Mouse (Mus musculus): ENCODE data around the gene Ggn.
"Not testable (repeated sequence)": the region's sequence is repeated elsewhere in the genome, so short reads cannot be mapped to it uniquely, and the experiment has no call there.

Ggn gene

DNA sequence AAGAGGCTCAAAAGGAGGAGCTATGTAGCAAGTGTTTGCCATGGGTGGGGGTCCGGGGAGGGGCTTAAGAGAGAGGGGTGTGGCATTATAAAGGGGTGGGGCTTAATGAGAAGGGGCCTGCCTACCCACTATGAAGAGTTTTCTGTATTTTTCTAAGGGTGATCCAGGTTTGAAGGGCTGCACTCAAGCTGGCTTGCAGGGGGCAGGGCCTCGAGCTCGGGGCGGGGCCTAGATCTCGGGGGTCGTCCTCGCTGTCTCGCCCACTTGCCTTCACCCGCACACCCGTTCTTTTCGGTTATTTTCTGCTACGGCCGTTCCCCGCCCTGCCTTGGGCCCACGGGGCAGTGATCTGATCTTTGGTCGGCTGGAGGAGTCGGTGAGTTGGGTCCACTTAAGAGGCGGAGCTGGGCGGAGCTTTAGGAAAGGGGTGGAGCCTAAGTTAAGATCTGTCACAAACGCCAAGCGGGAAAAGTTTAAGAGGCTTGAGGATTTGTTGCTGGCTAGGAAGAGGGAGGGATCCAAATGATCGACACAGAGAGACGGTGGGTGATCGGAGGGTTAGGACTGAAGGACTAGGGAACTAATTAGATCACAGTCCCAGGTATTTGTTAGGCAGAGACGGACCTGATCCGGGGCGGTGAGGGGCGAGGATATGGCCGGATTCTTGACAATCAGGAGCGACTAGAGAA, at the start of gene Ggn, which contains the start of gene Spred3:
Ggn (plus strand) TSS at position 145 of the 689 bp plus-strand sequence.
Spred3 (minus strand) TSS at position 346 of the 689 bp plus-strand sequence.
- no peak for DNase-seq

DNA sequence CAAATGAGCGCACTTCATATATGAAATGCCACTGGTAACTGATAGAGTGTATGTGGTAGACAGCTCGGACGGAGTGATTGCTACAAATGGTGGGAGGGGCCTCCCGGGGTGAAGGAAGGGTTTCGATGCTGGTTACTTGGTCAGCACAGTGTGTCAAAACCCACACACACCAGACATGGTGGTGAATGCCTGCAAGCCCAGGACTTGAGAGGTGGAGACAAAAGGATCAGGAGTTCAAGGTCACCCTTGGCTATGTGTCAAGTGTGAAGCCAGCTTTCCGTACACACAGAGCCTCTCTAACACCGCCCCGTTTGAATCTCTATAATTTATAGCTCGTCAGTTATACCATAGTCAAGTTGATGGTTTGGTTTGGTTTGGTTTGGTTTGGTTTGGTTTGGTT, 47.2 kb upstream of the Ggn start:
- DNase-seq = no peak

DNA sequence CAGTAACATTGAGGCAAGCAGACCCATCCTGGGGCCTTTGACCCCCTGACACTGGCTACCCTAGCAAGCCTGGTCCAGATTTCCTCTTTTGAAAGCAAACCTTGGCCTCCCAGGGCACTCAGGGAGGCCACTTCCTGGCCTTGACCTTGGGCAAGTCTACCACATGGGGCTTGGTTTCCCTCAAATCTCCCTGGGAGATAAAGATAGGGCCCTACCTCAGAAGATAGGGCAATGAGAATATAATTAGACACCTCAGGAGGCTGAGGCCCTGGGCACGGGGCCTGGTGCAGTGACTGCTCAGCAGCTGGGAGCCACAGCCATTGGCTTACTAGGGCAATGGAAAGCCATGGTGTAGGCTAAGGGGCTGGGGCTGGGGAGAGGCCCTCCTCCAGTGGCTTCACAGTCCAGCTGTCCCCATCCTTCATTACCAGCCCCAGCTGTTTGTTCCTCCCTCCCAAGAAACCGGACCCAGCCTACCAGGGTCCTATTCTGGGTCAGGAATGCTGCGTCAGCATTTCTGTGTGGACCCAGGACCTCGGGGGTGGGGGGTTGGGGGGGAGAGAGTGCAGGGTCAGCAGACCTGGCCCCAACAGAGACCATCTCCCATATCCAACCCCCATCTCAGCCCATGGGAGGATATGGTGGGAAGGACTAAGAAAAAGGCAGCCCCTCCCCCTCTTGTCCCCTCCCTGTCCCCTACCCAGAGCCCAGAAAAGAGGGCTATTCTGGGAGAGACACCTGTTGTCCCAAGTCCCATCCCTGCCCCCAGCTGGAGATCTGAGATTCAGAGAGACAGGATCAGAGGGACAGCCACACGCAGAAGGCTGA, 46.3 kb upstream of the Ggn start:
- DNase-seq = no peak

DNA sequence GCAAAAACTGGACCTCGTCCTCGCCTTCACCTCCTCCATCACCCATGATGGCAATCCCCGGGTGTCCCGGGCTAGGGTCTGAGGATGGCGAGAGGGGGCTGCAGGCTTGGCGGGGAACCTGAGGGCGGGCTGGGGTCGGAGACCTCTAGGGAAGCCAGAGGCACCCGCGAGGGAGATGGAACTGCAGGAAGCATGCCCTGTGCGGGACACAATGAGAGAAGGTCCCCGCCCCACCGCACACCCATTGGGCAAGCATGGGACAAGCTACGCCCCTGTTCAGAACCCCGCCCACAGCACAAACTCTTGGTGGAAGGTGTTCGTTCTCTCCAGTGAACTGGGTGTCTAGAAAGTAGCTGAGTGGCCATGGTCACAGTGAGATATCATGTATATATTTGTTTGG, 45.0 kb upstream of the Ggn start, which contains the start of gene Ryr1:
Ryr1 (minus strand) TSS at position 210 of the 400 bp plus-strand sequence.
- no peak for DNase-seq

DNA sequence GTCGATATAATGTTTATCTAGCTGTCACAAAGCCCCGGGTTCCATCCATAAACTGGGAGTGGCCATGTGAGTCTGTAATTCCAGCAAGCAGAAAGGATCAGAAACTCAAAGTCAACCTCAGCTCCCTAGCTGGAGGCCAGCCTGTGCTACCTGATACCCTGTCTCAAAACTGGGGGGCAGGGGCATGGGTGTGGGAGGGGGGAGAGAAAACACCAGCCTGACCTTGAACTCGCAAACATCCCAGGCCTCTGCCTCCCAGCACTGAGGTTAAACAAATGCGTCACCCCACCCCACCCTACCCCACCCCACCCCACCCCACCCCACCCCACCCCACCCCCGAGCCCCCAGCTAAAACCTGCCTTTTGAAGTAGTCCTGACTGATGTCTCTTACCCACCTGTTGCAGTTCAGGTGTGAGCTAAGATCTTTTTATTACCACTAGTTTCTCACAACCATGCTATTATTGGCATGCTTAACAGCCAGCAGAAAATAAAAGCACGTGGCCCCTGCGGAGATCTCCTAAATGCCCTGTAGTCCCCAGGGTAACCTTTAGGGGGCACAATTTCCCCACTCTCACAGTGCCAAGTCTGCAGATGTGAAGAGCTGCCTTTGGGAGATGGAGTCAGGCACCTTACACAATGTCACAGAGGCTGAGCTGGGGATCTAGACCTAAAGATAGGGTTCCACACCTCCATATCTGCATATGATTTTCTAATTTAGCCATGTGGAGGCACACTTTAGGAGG, 43.7 kb upstream of the Ggn start:
- peak; percentile 31 for DNase-seq

DNA sequence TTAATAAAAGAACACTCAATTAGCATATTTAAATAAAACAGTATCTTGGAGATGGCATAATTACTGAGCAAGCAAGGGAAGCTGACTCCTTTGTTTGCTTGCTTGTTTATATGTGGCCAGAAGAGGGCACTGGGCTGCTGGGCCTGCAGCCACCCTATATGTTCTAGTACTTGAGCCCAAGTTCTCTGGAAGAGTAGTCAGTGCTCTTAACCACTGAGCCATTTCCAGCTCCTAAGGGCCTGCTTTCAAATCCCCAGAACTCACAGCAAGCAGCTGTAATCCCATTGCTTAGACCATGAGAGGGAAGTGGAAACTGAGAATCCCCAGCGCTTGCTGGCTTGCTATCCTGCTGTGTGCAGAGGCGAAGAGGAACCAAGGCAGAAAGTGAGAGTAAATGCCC, 41.3 kb upstream of the Ggn start:
- DNase-seq = no peak

DNA sequence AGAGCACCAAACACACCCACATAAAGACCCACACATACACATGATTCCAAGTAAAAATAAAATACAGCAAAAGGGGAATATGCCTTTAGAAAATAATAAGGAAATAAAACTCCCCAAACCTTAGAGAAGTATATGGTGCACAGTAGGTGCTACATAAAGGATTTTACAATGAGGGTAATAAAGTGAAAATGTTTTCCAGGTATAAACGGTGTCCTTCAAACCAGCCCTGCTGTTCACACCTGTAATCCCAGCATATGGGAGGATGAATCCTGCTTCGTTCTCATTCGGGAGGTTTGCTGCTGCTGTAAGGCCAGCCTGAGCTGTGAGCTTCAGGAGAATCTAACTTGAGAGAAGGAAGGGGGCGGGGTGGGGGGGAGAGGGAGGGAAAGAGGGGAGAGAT, 35.8 kb upstream of the Ggn start:
- no peak for DNase-seq

DNA sequence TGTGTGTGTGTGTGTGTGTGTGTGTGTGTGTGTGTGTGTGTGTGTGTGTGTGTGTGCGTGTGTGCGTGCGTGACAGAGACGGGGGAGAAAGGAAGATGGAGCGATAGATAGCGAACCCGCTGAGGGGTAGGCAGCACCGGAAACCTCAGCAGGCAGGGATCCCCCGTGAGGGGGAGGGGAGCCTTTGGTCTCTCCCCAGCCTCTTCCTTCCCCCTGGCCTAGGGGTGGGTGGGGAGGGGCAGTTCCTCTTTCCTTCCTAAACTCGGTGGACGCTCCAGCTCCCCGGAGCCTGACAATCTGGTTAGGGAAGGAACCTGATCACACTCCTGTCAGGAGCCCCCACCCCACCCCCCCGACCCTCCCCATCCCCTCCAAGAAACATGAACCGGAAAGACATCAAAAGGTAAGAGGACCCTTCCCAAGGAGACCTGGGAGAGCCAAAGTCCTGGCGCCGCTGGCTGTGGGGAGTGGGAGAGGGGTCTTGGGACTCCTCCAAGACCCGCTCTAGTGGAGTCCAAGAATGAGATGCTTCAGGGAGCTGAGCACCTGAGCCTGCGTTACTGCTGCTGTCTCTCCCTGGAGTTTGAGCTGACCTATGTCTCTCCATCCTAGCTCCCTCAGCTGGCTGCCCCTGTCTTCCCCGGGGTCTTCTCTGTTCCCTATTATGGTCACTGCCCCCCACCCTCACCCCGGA, 35.2 kb upstream of the Ggn start, which contains the start of gene Rasgrp4:
Rasgrp4 (plus strand) TSS at position 159 of the 694 bp plus-strand sequence.
- DNase-seq = no peak

DNA sequence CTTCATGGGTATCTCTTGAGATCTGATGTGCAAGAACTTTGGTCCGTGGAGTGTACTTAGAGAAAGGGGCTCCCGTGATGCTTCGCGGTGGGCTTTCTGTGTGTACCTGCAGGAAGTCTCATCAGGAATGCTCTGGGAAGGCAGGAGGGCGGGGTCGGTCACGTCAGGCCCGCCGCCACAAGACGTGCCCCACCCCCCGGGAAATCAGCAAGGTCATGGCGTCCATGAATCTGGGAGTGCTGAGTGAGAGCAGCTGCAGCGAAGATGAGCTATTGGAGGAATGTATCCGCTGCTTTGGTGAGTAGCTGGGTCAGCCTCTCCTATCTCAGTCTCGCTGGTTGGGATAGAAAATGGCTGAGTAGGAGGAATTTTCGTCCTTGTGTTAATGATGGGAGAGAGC, 32.6 kb upstream of the Ggn start:
- no peak for DNase-seq

DNA sequence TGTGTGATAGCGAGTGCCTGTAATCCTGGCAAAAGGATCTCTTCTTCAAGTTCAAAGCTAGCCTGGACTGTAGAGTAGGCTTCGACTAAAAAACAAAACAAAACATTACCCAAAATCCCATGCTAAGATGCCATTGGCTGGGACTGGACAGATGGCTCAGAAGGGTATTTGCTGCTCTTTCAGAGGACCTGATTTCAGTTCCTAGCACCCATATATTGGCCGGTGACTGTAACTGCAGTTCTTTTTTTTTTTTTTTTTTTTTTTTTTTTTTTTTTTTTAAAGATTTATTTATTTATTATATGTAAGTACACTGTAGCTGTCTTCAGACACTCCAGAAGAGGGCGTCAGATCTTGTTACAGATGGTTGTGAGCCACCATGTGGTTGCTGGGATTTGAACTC, 30.8 kb upstream of the Ggn start:
- not testable (repeated sequence) for DNase-seq

DNA sequence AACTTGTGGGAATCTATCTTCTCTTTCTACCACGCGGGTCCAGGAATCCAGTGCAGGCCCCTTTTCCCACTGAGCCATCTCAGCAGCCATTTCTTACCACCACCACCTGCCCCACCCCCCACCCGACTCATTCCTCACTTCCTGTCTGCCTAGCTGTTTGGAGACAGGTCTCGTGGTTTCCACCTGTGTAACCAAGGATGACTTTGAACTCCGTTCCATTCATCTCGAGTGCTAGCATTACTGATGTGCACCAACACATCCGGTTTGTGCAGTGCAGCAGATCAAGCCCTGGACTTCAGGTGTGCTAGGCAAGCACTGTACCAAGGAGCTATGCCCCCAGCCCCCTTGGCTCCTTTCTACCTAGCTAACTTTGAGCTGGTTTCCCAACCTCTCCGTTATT, 28.6 kb upstream of the Ggn start:
- DNase-seq = no peak

DNA sequence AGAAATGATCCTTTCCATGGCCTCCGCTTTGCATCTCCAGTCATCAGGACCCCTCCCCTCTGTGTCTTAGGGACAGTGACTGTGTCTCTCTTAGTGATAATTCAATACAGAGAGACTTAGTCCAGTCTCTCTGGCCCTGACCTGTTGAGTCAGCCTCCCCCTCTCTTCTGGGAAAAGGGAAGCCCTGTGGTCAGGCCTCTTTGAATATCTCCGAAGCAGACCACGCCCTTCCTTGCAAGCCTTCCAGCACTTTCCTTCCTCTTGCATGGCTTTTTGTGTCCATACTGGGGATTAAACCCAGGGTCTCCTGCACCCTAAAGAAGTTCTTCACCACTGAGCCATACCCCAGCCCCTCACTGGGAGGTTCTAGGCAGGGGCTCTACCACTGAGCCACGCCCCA, 26.0 kb upstream of the Ggn start:
- no peak for DNase-seq

DNA sequence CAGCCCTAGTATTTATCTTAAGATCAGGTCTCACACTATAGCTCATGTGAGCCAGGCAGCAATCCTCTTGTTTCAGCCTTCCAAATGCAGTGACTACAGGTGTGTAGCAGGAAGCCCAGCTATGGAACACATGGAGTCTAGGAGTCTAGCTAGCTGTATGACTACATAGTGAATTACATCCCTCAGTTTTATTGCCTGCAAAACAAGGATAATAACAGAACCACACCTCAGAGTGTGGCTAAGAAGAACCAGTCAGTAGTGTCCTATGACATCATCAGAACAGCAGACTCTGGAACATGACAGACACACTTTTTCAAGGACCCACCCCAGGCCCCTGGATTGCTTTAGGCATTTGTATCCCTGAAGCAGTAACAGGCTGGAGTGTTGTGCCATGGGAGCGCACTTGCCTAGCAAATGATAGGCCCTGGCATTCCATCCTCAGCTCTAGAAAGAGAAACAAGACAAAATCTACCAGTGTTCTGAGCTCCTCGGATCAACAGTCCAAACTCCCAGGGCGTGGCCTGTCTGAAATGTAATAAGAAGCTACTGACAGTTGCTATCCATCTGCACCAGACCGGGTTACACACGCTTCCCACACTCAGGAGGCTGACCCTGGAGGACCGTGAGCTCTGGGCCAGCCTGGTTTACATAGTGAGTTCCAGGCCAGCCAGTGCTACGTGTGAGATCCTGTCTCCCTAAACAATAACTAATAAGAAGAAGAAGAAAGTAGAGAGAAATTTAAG, 23.2 kb upstream of the Ggn start:
- no peak for DNase-seq

DNA sequence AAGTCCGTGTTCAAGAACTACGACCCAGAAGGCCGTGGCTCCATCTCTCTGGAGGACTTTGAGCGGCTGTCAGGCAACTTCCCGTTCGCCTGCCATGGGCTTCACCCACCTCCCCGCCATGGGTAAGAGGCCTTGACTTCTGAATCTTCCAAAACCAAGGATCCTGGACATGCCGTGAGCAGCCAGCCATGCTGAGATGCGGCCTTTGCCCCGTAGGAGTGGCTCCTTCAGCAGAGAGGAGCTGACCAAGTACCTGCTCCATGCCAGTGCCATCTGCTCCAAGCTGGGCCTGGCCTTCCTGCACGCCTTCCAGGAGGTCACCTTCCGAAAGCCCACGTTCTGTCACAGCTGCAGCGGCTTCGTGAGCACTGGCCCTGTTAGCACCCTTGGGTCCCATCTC, 21.2 kb upstream of the Ggn start:
- DNase-seq = no peak

DNA sequence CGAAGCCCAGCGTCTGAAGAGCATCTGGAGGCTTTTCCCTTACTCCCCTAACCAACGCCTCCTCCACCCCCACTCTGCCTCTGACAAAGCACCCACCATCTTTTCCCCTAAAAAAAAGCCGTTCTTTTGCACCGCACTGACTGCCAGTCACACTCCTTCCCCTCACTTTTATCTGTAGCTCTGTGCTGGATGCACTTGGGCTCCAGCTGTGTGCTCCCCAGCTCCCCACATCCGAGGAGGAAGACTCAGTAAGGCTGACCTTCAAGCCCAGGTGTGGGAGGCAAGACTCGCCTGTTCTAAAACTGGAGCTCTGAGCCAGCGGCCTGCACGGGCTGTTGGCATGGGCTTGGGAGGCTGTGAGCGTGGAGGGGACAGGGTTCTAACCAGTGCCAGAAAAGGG, 18.5 kb upstream of the Ggn start:
- DNase-seq = no peak

DNA sequence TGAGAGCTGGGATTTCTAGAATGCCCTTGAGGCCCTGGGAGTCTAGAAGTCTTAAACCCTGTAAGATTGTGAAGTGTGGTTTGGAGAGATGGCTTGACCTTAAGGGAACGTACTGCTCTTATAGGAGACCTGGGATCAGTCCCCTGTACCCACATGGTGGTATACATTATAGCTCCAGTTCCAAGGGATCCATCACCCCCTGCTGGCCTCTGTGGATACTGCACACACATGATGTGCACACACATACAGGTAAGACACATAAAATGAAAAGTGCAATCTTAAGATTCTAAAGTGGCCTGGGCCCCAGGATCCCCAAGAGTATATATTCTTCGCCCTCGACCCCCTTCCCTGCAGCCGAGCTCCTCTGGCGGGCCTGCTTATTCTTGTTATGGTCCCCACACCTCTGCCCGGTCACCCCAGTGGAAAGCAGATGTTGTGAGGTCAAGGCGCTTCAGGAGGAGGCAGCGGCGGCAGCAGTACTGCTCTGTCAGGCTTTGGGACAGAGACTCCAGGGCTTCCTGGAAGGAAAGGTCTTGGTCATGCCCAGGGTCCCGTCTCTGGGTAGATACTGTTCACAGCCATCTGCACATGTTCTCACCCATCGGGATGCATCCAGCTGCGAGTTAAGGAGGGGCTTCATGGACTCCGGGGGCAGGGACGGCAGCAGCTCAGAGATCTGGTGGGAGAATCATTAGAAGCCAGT, 15.8 kb upstream of the Ggn start:
- DNase-seq = no peak

DNA sequence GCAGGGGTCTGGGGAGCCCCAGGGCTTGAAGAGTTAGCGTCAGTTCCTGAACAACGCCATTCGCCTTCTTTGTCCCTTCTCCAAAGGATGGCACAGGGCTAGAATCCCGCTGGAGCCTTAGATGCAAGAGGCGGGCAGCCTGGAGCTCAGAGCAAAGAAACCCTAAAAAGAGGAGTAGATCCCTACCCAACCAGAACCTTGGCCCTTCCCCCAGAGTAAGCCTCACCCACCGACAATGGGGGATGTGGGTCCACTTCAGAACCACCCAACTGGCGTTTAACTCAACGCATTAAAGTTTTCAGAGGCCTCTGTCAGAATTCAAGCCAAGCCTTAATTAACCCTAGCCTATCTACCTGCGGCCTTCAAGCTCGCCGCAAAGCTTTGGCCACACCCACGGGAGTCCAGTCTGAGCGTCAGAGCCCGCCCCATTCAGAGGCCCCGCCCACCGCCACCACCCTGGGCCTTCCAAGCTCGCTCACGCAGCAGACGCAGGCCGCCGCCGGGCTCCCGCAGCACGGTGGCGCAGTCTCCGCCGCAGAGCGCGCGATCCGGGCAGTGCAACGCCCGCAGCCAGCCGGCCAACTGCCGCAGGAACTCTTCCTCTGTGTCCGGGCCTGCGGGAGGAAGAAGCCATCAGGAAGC, 14.7 kb upstream of the Ggn start:
- DNase-seq = peak; percentile 91

DNA sequence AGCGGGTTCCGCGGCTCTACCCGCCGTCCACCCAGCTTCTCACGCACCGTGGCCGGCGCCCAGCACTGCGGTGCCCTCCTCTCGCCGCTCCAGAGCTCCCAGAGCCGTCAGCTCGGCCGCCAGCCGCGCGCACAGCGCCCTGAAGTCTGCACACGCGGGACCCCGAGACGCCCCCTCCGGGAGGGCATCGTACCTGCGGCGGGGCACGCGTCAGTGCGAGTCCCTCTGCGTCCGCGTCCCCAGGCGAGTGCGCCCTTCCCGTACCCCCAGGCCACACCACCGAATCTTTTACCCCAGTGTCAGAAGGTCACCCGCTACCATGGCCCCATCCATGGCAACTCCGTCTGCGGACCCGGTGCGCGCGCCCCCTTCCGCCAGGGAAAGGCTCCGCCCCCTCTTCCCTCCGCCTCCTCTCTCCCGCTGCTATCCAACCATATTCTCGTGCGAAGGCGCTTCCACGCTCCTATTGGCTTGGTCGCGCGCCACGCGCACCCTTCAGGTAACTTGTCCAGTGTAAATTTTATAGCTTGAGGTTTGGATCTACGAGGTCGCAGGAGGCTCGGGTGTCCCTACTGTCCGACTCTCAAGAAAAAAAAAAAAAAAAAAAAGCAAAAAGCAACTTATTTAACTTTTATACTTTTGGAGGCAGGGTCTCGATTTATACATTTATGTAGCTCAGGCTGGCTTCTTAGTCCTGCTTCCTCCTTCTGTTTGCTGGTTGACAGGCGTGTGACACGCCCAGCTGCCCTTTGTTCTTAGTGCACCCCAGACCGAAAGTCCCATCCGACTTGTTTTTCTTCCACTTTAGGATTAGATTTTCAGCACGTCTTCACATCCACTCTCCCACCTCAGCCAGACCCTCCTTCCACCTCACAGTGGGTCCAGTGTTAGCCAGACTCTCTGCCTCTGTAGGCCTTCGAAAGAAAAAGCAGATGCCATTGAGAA, 13.9 kb upstream of the Ggn start, which contains the start of gene Fam98c:
Fam98c (minus strand) TSS at position 397 of the 945 bp plus-strand sequence.
- peak; percentile 86 for DNase-seq

DNA sequence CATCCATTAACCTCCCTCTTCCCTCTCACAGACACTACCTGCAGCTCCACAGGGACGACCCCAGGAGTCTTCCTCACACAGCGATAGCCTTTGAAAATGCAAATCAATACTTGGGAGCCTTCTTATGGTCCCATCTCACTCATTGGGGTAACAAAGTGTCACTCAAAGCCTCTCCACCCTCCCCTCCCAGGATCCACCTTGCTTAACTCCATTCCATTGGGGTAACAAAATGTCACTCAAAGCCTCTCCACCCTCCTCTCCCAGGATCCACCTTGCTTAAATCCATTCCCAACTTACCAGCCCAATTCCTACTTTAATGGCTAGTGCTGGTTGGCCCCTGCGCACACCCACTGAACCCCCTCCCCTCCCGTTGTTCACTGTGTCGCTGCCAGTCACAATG, 11.7 kb upstream of the Ggn start:
- no peak for DNase-seq

DNA sequence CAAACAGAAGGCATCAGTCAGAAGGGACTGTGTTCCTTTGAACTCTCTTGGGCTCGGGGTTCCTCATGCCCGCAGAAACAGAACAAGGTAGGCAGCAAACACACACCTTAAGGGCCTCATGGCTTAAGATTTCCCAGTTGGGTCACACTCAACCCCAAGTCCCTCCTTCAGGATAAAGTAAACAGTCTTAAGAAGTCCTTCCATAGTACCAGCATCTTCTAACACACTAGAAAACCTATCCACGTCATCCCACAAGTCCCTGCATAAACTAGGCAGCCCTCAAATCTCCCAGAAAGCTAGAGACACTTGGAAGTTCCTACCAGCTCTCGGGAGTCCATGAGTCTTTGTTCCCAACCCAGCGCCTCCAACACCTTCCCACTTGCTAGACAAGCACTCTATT, 7.7 kb upstream of the Ggn start:
- DNase-seq = no peak

All from cerebellum, adult 11 months (tissue).